Mouse (Mus musculus) ES-E14 (cell line): ENCODE measurements at regions not wholly inside any gene's neighbourhood (a gene's known extent, or its start where the extent isn't known, plus 50 kb on each side); places are given as distances from the start of the nearest gene placed in this dataset.

ENCODE experiments used
- DNase-seq: peaks from one replicate; pipeline ENCODE4 v3.0.0-alpha.2; 2013; ENCODE audit warnings: low read depth, low spot score
- H3K27ac ChIP-seq: 2 replicates; pipeline ENCODE4 v1.5.1; 2012; ENCODE audit warnings: low read depth, mild to moderate bottlenecking, low read length, moderate library complexity, mixed read lengths; ENCODE audit not compliant: poor library complexity, insufficient read depth, severe bottlenecking
- H3K36me3 ChIP-seq: 2 replicates; pipeline ENCODE4 v1.6.1; 2012; ENCODE audit warnings: mild to moderate bottlenecking, low read length, moderate library complexity, mixed read lengths; ENCODE audit not compliant: control insufficient read depth, poor library complexity, insufficient read depth, severe bottlenecking
- H3K4me1 ChIP-seq, 2 experiments: fragments of 150-350 bp in 1 of 2; sonication (generic) in 1 of 2; 2 replicates each; pipeline ENCODE4 v1.6.1; 2012; ENCODE audit warnings: low read length in 2 of 2, mild to moderate bottlenecking in 1 of 2, mixed read lengths in 1 of 2; ENCODE audit not compliant: control insufficient read depth in 2 of 2, insufficient read depth in 2 of 2, poor library complexity in 1 of 2
- H3K4me3 ChIP-seq, 2 experiments: fragments of 150-350 bp in 1 of 2; sonication (generic) in 1 of 2; 2 replicates each; pipeline ENCODE4 v1.5.1; 2012; ENCODE audit warnings: low read length in 2 of 2, low read depth in 1 of 2, mild to moderate bottlenecking in 1 of 2, mixed read lengths in 1 of 2; ENCODE audit not compliant: insufficient read depth in 1 of 2, poor library complexity in 1 of 2, severe bottlenecking in 1 of 2
- H3K9ac ChIP-seq: 2 replicates; pipeline ENCODE4 v1.6.1; 2012; ENCODE audit warnings: low read depth, mild to moderate bottlenecking, low read length, mixed read lengths; ENCODE audit not compliant: poor library complexity, insufficient read depth, severe bottlenecking
- H3K9me3 ChIP-seq: fragments of 150-350 bp; sonication (generic); 2 replicates; pipeline ENCODE4 v1.6.1; 2012; ENCODE audit warnings: low read depth, mild to moderate bottlenecking, low read length; ENCODE audit not compliant: control insufficient read depth, insufficient read depth
- CHD2 ChIP-seq: IDR thresholded peaks from 2 replicates; pipeline ENCODE4 v1.6.1; 2014; ENCODE audit warnings: mild to moderate bottlenecking, low read depth, low read length, inconsistent platforms
- HCFC1 ChIP-seq: IDR thresholded peaks from 2 replicates; pipeline ENCODE4 v1.6.1; 2012; ENCODE audit warnings: low read length, inconsistent platforms, borderline replicate concordance; ENCODE audit not compliant: insufficient read depth
- MAFK ChIP-seq: IDR thresholded peaks from 2 replicates; pipeline ENCODE4 v1.6.1; 2014; ENCODE audit warnings: mild to moderate bottlenecking, low read depth, low read length, inconsistent platforms; ENCODE audit not compliant: insufficient read depth
- ZC3H11A ChIP-seq: IDR thresholded peaks from 2 replicates; pipeline ENCODE4 v1.6.1; 2012; ENCODE audit warnings: low read depth, mild to moderate bottlenecking, inconsistent platforms, low read length, borderline replicate concordance
- ZNF384 ChIP-seq: IDR thresholded peaks from 2 replicates; pipeline ENCODE4 v1.6.1; 2012; ENCODE audit warnings: low read depth, low read length, inconsistent platforms
- in situ Hi-C, 2 experiments: fragments of 600-800 bp; cut with MboI; formaldehyde crosslinking; loops; one replicate each; pipeline ENCODE4 v1.15.1; 2025; ENCODE audit warnings: low sequenced_read_pairs in 2 of 2, inconsistent platforms in 1 of 2; ENCODE audit not compliant: unreplicated experiment in 2 of 2

DNA sequence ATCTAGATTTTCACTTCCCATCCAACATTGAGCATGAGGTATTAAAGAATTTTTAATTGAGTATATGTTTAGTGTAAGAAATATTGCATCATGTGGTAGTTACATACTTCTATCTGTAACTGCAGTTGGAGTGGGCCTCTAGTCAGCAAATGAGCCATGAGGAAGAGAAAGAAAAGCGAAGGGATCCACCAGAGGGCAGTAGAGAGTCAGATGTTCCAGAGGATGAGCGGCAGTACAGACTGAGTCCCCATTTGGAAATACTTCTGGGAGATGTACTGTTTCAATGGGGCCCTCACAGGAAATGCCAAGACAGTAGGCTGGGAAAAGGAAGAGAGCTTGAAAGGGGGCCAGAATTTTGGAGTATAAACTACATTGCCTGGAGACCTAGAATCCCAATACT lies 221.2 kb downstream of the Myh15 start:
- Histone ChIP-seq H3K36me3 (no peaks in the 10 kb centered on the region), H3K4me3 (no peak overlapping the region), H3K9me3 (no peaks in the 10 kb centered on the region), H3K4me1 (no peaks in the 10 kb centered on the region), H3K27ac (no peak overlapping the region), H3K9ac (no peak overlapping the region)
- no peak for TF ChIP-seq ZC3H11A
- DNase-seq, result peak; percentile 70
- in situ Hi-C loops, result no loop called here

- no peaks in the 10 kb centered on the region for H3K4me1 ChIP-seq
- in situ Hi-C loops, result no loop called here
- H3K4me3 ChIP-seq, result no peak overlapping the region
- H3K27ac ChIP-seq, result no peak overlapping the region
- H3K36me3 ChIP-seq, result no peaks in the 10 kb centered on the region
- no peaks in the 10 kb centered on the region for H3K9me3 ChIP-seq
- no peak overlapping the region for H3K9ac ChIP-seq
- DNase-seq, result no peak
- no peak for TF ChIP-seq ZC3H11A
- TF ChIP-seq MAFK, result no peak
- TF ChIP-seq ZNF384, result no peak
- no peak for TF ChIP-seq HCFC1
These were observed 230.9 kb downstream of the Myh15 start for GRCm38 (mm10) chr16:49288096-49288714.

- Histone ChIP-seq H3K4me3 (no peak overlapping the region), H3K4me1 (no peaks in the 10 kb centered on the region), H3K9ac (no peak overlapping the region), H3K9me3 (no peaks in the 10 kb centered on the region), H3K27ac (no peak overlapping the region), H3K36me3 (no peaks in the 10 kb centered on the region)
- TF ChIP-seq MAFK (no peak), ZNF384 (no peak), HCFC1 (no peak), ZC3H11A (no peak), CHD2 (no peak)
- no peak for DNase-seq
- in situ Hi-C loops, result no loop called here
These were observed 232.2 kb downstream of the Myh15 start for GRCm38 (mm10) chr16:49289200-49290079.

GRCm38 (mm10) chr16:49303612-49304307 lies 246.5 kb downstream of the Myh15 start:
- TF ChIP-seq MAFK (no peak), ZC3H11A (no peak), ZNF384 (no peak), HCFC1 (no peak), CHD2 (no peak)
- no peaks in the 10 kb centered on the region for H3K9me3 ChIP-seq
- no peak overlapping the region for H3K4me3 ChIP-seq
- H3K36me3 ChIP-seq, result no peaks in the 10 kb centered on the region
- no peak overlapping the region for H3K27ac ChIP-seq
- in situ Hi-C loops, result no loop called here
- H3K4me1 ChIP-seq, result no peaks in the 10 kb centered on the region
- DNase-seq, result no peak
- H3K9ac ChIP-seq, result no peak overlapping the region
